Mouse (Mus musculus): ENCODE results near the gene Sh2d5. TPM values are rescaled to one million over a fixed set of nuclear protein-coding genes. Genes with fewer than 3 reads are reported as not detected.

Gene Sh2d5
- polyA plus RNA-seq, 1 experiment: 4.7 TPM

DNA sequence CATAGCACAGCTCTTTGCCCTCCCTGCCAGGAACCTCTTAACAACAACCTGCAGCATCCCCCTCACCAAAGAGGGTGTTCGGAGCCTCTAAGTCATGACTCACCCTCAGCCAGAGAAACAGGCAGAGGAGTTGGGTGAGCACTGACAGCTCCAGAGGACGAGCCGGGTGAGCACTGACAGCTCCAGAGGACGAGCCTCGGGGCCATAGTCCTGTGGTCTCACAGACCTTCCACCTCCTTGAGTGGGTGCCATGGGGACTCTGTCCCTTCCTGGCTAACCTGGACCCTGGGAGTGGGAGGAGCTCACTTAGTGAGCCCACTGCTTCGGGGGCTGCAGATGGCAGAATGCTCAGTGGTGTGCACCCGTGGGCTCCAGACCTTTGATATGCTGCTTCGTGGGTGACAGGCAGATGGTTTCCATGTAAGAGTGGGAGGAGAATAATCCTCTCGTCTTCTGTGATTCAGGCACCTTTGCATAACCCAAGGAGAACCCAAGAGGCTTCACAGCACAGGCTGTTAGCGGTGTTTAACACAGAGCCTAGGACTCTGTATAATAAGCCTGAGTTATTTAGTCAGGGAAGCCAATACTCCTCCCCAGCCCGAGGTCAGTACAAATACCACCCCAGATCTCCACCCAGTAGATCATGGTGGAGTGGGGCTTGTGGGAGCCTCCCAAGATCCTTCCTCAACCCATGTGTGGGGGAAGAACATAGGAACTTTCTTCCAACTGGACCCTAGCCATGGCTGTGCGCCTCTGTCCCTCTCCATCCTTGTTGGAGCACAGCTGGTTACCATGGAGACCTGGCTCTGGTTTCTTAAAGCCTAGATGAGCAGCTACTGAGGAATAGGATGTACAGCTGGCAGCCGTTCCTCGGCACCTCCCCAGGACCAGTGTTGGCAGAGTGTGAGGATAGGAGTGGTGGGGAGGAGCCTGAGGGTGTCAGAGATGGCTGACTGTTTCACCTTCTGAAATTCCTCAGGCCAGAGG, 22.1 kb downstream of the Sh2d5 start:
- no peaks in the 10 kb centered on the region for H3K4me1 ChIP-seq (ENCODE audit: control insufficient read depth, insufficient read depth, low read length)
- TF ChIP-seq EP300 (IDR thresholded peaks at IDR 0.05; ENCODE audit: insufficient read depth, low read depth, low read length) (no peak), POLR2A (IDR thresholded peaks at IDR 0.05; ENCODE audit: insufficient read depth, low read length) (no peak), CTCF (IDR thresholded peaks at IDR 0.05; ENCODE audit: low read depth, low read length) (no peak)

GRCm38 (mm10) chr4:138278346-138278745, 28.1 kb downstream of the Sh2d5 start:
- Histone ChIP-seq H3K4me1 (ENCODE audit: control insufficient read depth, insufficient read depth, low read length) (no peaks in the 10 kb centered on the region), H3K27me3 (ENCODE audit: control insufficient read depth, insufficient read depth, low read length, poor library complexity, severe bottlenecking) (no peaks in the 10 kb centered on the region), H3K36me3 (ENCODE audit: control insufficient read depth, insufficient read depth, low read length, poor library complexity, severe bottlenecking) (no peaks in the 10 kb centered on the region), H3K9me3 (replicated peaks; ENCODE audit: control insufficient read depth, insufficient read depth, low read length, poor library complexity, severe bottlenecking) (no peaks in the 10 kb centered on the region), H3K4me3 (ENCODE audit: low read depth, low read length) (no peak overlapping the region), H3K27ac (ENCODE audit: insufficient read depth, low read length) (no peak overlapping the region), H3K9ac (ENCODE audit: low read depth, poor library complexity, severe bottlenecking) (no peak overlapping the region)
- TF ChIP-seq CTCF (IDR thresholded peaks at IDR 0.05; ENCODE audit: low read depth, low read length) (no peak), POLR2A (IDR thresholded peaks at IDR 0.05; ENCODE audit: insufficient read depth, low read length) (no peak), EP300 (IDR thresholded peaks at IDR 0.05; ENCODE audit: insufficient read depth, low read depth, low read length) (no peak)

More for the DNA sequence above, 22.1 kb downstream of the Sh2d5 start:
- H3K4me3 ChIP-seq (ENCODE audit: low read depth, low read length): no peak overlapping the region
- no peaks in the 10 kb centered on the region for H3K27me3 ChIP-seq (ENCODE audit: control insufficient read depth, insufficient read depth, low read length, poor library complexity, severe bottlenecking)
- H3K27ac ChIP-seq (ENCODE audit: insufficient read depth, low read length): no peak overlapping the region
- H3K9me3 ChIP-seq (replicated peaks; ENCODE audit: control insufficient read depth, insufficient read depth, low read length, poor library complexity, severe bottlenecking): no peaks in the 10 kb centered on the region
- no peak overlapping the region for H3K9ac ChIP-seq (ENCODE audit: low read depth, poor library complexity, severe bottlenecking)
- no peaks in the 10 kb centered on the region for H3K36me3 ChIP-seq (ENCODE audit: control insufficient read depth, insufficient read depth, low read length, poor library complexity, severe bottlenecking)

DNA sequence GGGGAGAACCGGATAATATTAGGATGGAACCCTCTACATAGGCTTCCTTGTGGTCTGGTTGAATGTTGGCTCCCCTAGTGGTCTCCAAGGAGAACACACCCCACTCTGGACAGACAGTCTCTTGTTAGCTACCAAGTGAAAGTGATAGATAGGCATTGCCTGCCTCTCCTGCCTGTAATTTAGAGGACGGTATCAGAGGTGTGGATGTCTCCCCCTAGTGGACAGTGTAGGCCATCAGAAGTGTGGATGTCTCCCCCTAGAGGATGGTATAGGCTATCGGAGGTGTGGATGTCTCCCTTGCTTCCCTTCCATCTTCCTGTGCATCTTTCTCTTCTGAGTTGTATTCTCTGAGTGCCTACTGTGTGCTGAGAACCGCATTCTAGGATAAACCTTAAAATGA, 32.6 kb downstream of the Sh2d5 start:
- no peaks in the 10 kb centered on the region for H3K27me3 ChIP-seq (ENCODE audit: control insufficient read depth, insufficient read depth, low read length, poor library complexity, severe bottlenecking)
- TF ChIP-seq EP300 (IDR thresholded peaks at IDR 0.05; ENCODE audit: insufficient read depth, low read depth, low read length) (no peak), POLR2A (IDR thresholded peaks at IDR 0.05; ENCODE audit: insufficient read depth, low read length) (no peak), CTCF (IDR thresholded peaks at IDR 0.05; ENCODE audit: low read depth, low read length) (peak; percentile 100)
- no peak overlapping the region for H3K9ac ChIP-seq (ENCODE audit: low read depth, poor library complexity, severe bottlenecking)
- H3K27ac ChIP-seq (ENCODE audit: insufficient read depth, low read length): no peak overlapping the region
- no peaks in the 10 kb centered on the region for H3K9me3 ChIP-seq (replicated peaks; ENCODE audit: control insufficient read depth, insufficient read depth, low read length, poor library complexity, severe bottlenecking)
- no peaks in the 10 kb centered on the region for H3K36me3 ChIP-seq (ENCODE audit: control insufficient read depth, insufficient read depth, low read length, poor library complexity, severe bottlenecking)
- no peak overlapping the region for H3K4me3 ChIP-seq (ENCODE audit: low read depth, low read length)
- no peaks in the 10 kb centered on the region for H3K4me1 ChIP-seq (ENCODE audit: control insufficient read depth, insufficient read depth, low read length)

GRCm38 (mm10) chr4:138286411-138286810, 36.2 kb downstream of the Sh2d5 start:
- Histone ChIP-seq H3K27ac (ENCODE audit: insufficient read depth, low read length) (no peak overlapping the region), H3K36me3 (ENCODE audit: control insufficient read depth, insufficient read depth, low read length, poor library complexity, severe bottlenecking) (no peaks in the 10 kb centered on the region), H3K9me3 (replicated peaks; ENCODE audit: control insufficient read depth, insufficient read depth, low read length, poor library complexity, severe bottlenecking) (no peaks in the 10 kb centered on the region), H3K9ac (ENCODE audit: low read depth, poor library complexity, severe bottlenecking) (no peak overlapping the region), H3K27me3 (ENCODE audit: control insufficient read depth, insufficient read depth, low read length, poor library complexity, severe bottlenecking) (no peaks in the 10 kb centered on the region), H3K4me3 (ENCODE audit: low read depth, low read length) (no peak overlapping the region), H3K4me1 (ENCODE audit: control insufficient read depth, insufficient read depth, low read length) (no peaks in the 10 kb centered on the region)
- TF ChIP-seq EP300 (IDR thresholded peaks at IDR 0.05; ENCODE audit: insufficient read depth, low read depth, low read length): no peak
- TF ChIP-seq CTCF (IDR thresholded peaks at IDR 0.05; ENCODE audit: low read depth, low read length): no peak
- TF ChIP-seq POLR2A (IDR thresholded peaks at IDR 0.05; ENCODE audit: insufficient read depth, low read length): no peak

DNA sequence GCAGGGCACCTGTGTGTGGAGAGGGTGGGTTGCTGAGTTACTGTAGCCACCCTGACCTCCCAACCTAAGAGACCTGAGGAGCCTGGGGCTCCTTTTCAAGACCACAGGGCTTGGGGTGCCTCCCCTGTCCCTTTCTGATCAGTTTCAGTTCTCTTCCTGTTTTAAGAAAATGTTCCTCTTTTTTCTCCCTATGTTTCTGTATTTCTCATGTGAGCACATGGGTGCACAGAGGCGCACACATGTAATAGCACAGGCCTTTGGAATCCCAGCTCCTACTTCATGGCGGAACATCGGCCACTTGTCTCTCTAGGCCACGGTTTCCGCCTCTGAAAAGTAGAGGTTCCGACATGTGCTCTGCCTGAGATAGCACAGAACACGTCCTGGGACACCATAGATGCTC, 38.5 kb downstream of the Sh2d5 start:
- no peaks in the 10 kb centered on the region for H3K4me1 ChIP-seq (ENCODE audit: control insufficient read depth, insufficient read depth, low read length)
- H3K9me3 ChIP-seq (replicated peaks; ENCODE audit: control insufficient read depth, insufficient read depth, low read length, poor library complexity, severe bottlenecking): no peaks in the 10 kb centered on the region
- no peaks in the 10 kb centered on the region for H3K27me3 ChIP-seq (ENCODE audit: control insufficient read depth, insufficient read depth, low read length, poor library complexity, severe bottlenecking)

DNA sequence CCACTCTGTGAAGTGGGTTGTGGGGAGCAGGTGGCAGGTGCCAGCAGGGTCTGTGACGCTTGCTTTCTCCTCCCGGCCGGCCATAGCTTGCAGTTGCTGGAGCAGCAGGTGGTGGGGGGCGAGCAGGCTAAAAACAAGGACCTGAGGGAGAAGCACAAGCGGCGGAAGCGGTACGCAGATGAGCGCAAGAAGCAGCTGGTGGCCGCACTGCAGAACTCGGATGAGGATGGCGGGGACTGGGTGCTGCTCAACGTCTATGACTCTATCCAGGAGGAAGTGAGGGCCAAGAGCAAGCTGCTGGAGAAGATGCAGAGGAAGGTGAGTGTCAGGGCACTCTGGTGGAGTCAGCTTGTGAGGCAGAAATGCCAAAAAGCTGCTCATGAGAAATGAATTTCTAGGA, 41.8 kb downstream of the Sh2d5 start:
- Histone ChIP-seq H3K27me3 (ENCODE audit: control insufficient read depth, insufficient read depth, low read length, poor library complexity, severe bottlenecking) (no peaks in the 10 kb centered on the region), H3K4me1 (ENCODE audit: control insufficient read depth, insufficient read depth, low read length) (no peaks in the 10 kb centered on the region), H3K36me3 (ENCODE audit: control insufficient read depth, insufficient read depth, low read length, poor library complexity, severe bottlenecking) (no peaks in the 10 kb centered on the region), H3K4me3 (ENCODE audit: low read depth, low read length) (no peak overlapping the region), H3K9ac (ENCODE audit: low read depth, poor library complexity, severe bottlenecking) (no peak overlapping the region), H3K9me3 (replicated peaks; ENCODE audit: control insufficient read depth, insufficient read depth, low read length, poor library complexity, severe bottlenecking) (no peaks in the 10 kb centered on the region), H3K27ac (ENCODE audit: insufficient read depth, low read length) (no peak overlapping the region)
- TF ChIP-seq CTCF (IDR thresholded peaks at IDR 0.05; ENCODE audit: low read depth, low read length) (no peak), EP300 (IDR thresholded peaks at IDR 0.05; ENCODE audit: insufficient read depth, low read depth, low read length) (no peak), POLR2A (IDR thresholded peaks at IDR 0.05; ENCODE audit: insufficient read depth, low read length) (no peak)

More for the DNA sequence above, 38.5 kb downstream of the Sh2d5 start:
- Histone ChIP-seq H3K36me3 (ENCODE audit: control insufficient read depth, insufficient read depth, low read length, poor library complexity, severe bottlenecking) (no peaks in the 10 kb centered on the region), H3K9ac (ENCODE audit: low read depth, poor library complexity, severe bottlenecking) (no peak overlapping the region), H3K27ac (ENCODE audit: insufficient read depth, low read length) (no peak overlapping the region), H3K4me3 (ENCODE audit: low read depth, low read length) (no peak overlapping the region)
- TF ChIP-seq CTCF (IDR thresholded peaks at IDR 0.05; ENCODE audit: low read depth, low read length) (no peak), EP300 (IDR thresholded peaks at IDR 0.05; ENCODE audit: insufficient read depth, low read depth, low read length) (no peak), POLR2A (IDR thresholded peaks at IDR 0.05; ENCODE audit: insufficient read depth, low read length) (no peak)

Data from ES-Bruce4 (cell line).